Mouse (Mus musculus) bone marrow macrophage, adult 2 months (primary cell): ENCODE results near the gene Hoga1.

ENCODE experiments used
- CTCF ChIP-seq: IDR thresholded peaks from 2 replicates; pipeline ENCODE4 v1.5.1; 2012; ENCODE audit warnings: low read depth, mild to moderate bottlenecking, low read length, moderate library complexity
- POLR2A ChIP-seq: IDR thresholded peaks from 2 replicates; pipeline ENCODE4 v1.6.1; 2012; ENCODE audit warnings: mild to moderate bottlenecking, low read depth, low read length, borderline replicate concordance

GRCm38 (mm10) chr19:42104681-42105080 is 59.3 kb downstream of the Hoga1 start:
- no peak for TF ChIP-seq POLR2A
- TF ChIP-seq CTCF, result no peak
